Mouse (Mus musculus): ENCODE data around the gene Uck1.
A peak's percentile ranks its signal among the peaks of the same experiment; 100 is the strongest.

Gene Uck1

GRCm38 (mm10) chr2:32258887-32259533 is 949 bp downstream of the Uck1 start:
- no peak for DNase-seq (ENCODE audit: low spot score)

- no peak for DNase-seq (ENCODE audit: low spot score)
Observed at GRCm38 (mm10) chr2:32256273-32256672, 3.7 kb downstream of the Uck1 start.

- DNase-seq (ENCODE audit: low spot score): no peak
Observed at GRCm38 (mm10) chr2:32254563-32254962, 5.4 kb downstream of the Uck1 start.

- no peak for DNase-seq (ENCODE audit: low spot score)
Observed at GRCm38 (mm10) chr2:32253352-32253751, 6.6 kb downstream of the Uck1 start.

GRCm38 (mm10) chr2:32252658-32253057 is 7.3 kb downstream of the Uck1 start:
- DNase-seq (ENCODE audit: low spot score): no peak

- DNase-seq (ENCODE audit: low spot score): no peak
Observed at GRCm38 (mm10) chr2:32251791-32252527, 8.0 kb downstream of the Uck1 start.

GRCm38 (mm10) chr2:32248377-32249361 is 11.3 kb downstream of the Uck1 start:
- no peak for DNase-seq (ENCODE audit: low spot score)

GRCm38 (mm10) chr2:32246741-32247140 is 13.2 kb downstream of the Uck1 start:
- no peak for DNase-seq (ENCODE audit: low spot score)

- DNase-seq (ENCODE audit: low spot score): no peak
Observed at GRCm38 (mm10) chr2:32242986-32243385, 17.0 kb downstream of the Uck1 start.

- no peak for DNase-seq (ENCODE audit: low spot score)
Observed at GRCm38 (mm10) chr2:32240591-32240990, 19.4 kb downstream of the Uck1 start.

- DNase-seq (ENCODE audit: low spot score): no peak
Observed at GRCm38 (mm10) chr2:32238708-32239435, 21.1 kb downstream of the Uck1 start.

- DNase-seq (ENCODE audit: low spot score): no peak
Observed at GRCm38 (mm10) chr2:32237571-32237970, 22.4 kb downstream of the Uck1 start.

GRCm38 (mm10) chr2:32236760-32237487 is 23.0 kb downstream of the Uck1 start:
- DNase-seq (ENCODE audit: low spot score): peak; percentile 78

- DNase-seq (ENCODE audit: low spot score): peak; percentile 98
Observed at GRCm38 (mm10) chr2:32235886-32236759, 23.8 kb downstream of the Uck1 start, which contains the start of gene Pomt1. Gene Pomt1, plus strand, starts transcription at chr2:32236590.

GRCm38 (mm10) chr2:32235433-32235832 is 24.5 kb downstream of the Uck1 start:
- DNase-seq (ENCODE audit: low spot score): no peak

- DNase-seq (ENCODE audit: low spot score): no peak
Observed at GRCm38 (mm10) chr2:32222057-32222456, 37.9 kb downstream of the Uck1 start.

- DNase-seq (ENCODE audit: low spot score): no peak
Observed at GRCm38 (mm10) chr2:32221577-32221976, 38.4 kb downstream of the Uck1 start.

- DNase-seq (ENCODE audit: low spot score): no peak
Observed at GRCm38 (mm10) chr2:32220969-32221368, 39.0 kb downstream of the Uck1 start.

- no peak for DNase-seq (ENCODE audit: low spot score)
Observed at GRCm38 (mm10) chr2:32220021-32220420, 39.9 kb downstream of the Uck1 start.

GRCm38 (mm10) chr2:32219501-32219900 is 40.5 kb downstream of the Uck1 start:
- no peak for DNase-seq (ENCODE audit: low spot score)
